Mouse (Mus musculus) olfactory bulb, adult 2 months (tissue): ENCODE data around the gene Dgcr2.

Source experiments
- CTCF ChIP-seq: fragments of 200-500 bp; IDR thresholded peaks from 2 replicates; pipeline ENCODE4 v1.5.1; 2012; ENCODE audit warnings: low read depth, mild to moderate bottlenecking, low read length, moderate library complexity; ENCODE audit not compliant: insufficient read depth
- POLR2A ChIP-seq: fragments of 200-500 bp; IDR thresholded peaks from 2 replicates; pipeline ENCODE4 v1.6.1; 2012; ENCODE audit warnings: mild to moderate bottlenecking, low read depth, low read length, moderate library complexity; ENCODE audit not compliant: insufficient read depth

DNA sequence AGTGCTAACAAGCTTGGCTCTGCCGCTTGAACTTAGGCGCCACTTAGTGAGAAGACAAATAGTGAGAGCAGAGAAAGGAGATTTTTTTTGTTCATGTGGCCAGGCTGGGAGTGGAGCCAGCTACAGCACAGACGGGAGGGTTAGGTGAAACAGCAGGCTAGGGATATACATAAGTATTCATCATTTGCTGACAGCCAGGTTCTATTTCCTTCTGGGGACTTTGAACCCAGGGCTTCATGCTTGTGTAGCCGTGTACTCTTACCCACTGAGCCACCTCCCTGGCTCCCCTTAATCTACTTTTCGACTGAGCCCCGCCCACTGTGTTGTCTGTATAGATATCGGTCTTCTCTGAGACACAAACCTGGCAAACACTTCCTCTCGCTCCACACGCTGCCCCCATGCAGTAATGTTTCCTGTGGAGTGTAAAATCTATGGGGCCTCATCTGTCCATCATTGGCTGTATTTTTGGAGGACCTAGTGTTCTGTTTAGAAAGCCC is 40.9 kb upstream of the Dgcr2 start:
- TF ChIP-seq CTCF: no peak
- no peak for TF ChIP-seq POLR2A
